Mouse (Mus musculus) limb, embryonic 10.5 days (tissue): ENCODE measurements around the gene E030018B13Rik. TPM values are rescaled to one million over a fixed set of nuclear protein-coding genes. Genes with fewer than 3 reads are reported as not detected.

Experiments
- DNase-seq: peaks from one replicate; pipeline ENCODE4 v3.0.0-alpha.2; 2017; ENCODE audit warnings: low spot score
- H3K27ac ChIP-seq: fragments of 300-500 bp; sonication (generic); 2 replicates; pipeline ENCODE4 v1.5.1; 2016; ENCODE audit warnings: mild to moderate bottlenecking
- H3K27me3 ChIP-seq: fragments of 300-500 bp; sonication (generic); 2 replicates; pipeline ENCODE4 v1.6.1; 2016; ENCODE audit warnings: low read depth, mild to moderate bottlenecking; ENCODE audit not compliant: poor library complexity, severe bottlenecking
- H3K36me3 ChIP-seq: fragments of 300-500 bp; sonication (generic); 2 replicates; pipeline ENCODE4 v1.6.1; 2016; ENCODE audit warnings: mild to moderate bottlenecking, moderate library complexity
- H3K4me1 ChIP-seq: fragments of 300-500 bp; sonication (generic); 2 replicates; pipeline ENCODE4 v1.6.1; 2016
- H3K4me3 ChIP-seq: fragments of 300-500 bp; sonication (generic); 2 replicates; pipeline ENCODE4 v1.5.1; 2016; ENCODE audit warnings: mild to moderate bottlenecking, moderate library complexity
- H3K9me3 ChIP-seq: fragments of 300-500 bp; sonication (generic); replicated peaks from 2 replicates; pipeline ENCODE4 v1.6.1; 2016; ENCODE audit warnings: mild to moderate bottlenecking
- WGBS: fragments of 180-500 bp; shearing (Covaris S2); methylation state at CpG from one replicate; pipeline ENCODE4 v1.1.7; 2016; 5-methylcytosine and 5-hydroxymethylcytosine counted together
- polyA plus RNA-seq: library from polyadenylated mRNA; unstranded; fragments of >200 nt; fragmentation: Nextera tagmentation; extraction: Ambion mirVana; gene quantifications from 2 replicates; pipeline ENCODE4 v1.2.1, GENCODE M21; 2016

Gene E030018B13Rik
- not detected in 2 replicates for polyA plus RNA-seq

DNA sequence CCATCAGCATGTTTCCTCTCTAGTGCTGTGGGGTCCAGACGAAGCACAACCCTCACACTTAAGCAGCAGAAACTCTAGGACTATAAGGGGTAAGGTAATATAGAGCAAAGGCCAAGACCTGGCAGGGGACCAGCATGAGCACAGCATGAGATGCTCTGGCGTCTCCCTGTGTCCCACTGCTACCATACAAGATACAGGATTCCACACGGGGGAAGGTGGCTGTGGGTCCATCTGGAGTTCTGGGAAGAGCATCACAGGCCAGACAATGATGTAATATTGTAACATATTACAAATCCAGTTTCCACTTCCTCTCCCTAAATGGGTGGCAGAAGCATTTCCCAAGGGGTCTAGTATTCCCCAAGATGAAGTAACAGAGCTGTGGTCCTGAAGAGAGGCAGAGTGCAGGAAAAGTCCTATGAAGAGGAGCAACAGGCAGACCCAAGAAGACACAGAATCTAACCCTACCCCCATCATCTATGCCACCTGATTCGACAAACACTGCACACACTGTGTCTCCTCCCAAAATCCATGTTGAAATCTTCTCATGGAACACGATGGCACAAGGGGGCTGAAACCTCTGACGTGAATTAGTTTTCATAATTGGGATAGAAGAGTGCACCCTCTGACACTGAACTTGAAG lies at the start of gene E030018B13Rik:
Gene E030018B13Rik, plus strand, starts transcription at position 590 of the 640 bp plus-strand sequence.
- Histone ChIP-seq H3K4me3 (no peak within 1 kb of the TSS), H3K9me3 (no peaks in the 10 kb centered on the region), H3K27me3 (no peaks in the 10 kb centered on the region), H3K4me1 (peaks cover 30% of the 10 kb centered on the region), H3K27ac (no peak within 1 kb of the TSS), H3K36me3 (no peaks in the 10 kb centered on the region)
- 87% methylated on average over 6 of the region's 6 CpGs for WGBS
- DNase-seq: no peak

DNA sequence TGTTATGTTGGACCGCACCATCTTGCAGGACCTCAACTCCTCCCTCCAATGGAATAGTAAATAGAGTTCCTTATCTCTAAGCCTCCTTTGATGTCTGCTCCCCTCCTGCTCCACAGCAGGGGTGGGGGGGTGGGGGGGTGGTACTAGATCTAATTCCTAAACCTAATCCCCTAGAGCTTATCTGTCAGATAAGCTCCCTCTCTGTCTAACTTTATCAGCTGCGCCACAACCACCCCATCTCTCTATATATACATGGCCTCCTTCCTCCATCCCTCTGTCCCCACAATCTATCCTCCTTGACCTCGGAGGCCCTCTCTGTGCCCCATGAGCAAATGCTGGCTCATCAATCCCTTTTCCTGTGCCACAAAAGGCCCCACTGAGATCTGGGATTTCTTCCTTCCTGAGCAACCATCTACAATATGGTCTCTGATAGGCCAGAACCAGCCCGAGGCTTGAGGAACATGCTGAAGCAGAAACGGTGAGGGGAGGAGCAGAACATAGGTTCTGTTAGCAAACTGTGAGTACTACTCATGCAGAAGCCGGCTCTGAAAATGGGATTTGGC lies 48.2 kb upstream of the E030018B13Rik start:
- no peak for DNase-seq
- H3K4me1 ChIP-seq: no peaks in the 10 kb centered on the region
- H3K36me3 ChIP-seq: no peaks in the 10 kb centered on the region
- no peaks in the 10 kb centered on the region for H3K9me3 ChIP-seq
- 69% methylated on average over 6 of the region's 6 CpGs for WGBS
- H3K4me3 ChIP-seq: no peak overlapping the region
- no peaks in the 10 kb centered on the region for H3K27me3 ChIP-seq
- H3K27ac ChIP-seq: no peak overlapping the region

DNA sequence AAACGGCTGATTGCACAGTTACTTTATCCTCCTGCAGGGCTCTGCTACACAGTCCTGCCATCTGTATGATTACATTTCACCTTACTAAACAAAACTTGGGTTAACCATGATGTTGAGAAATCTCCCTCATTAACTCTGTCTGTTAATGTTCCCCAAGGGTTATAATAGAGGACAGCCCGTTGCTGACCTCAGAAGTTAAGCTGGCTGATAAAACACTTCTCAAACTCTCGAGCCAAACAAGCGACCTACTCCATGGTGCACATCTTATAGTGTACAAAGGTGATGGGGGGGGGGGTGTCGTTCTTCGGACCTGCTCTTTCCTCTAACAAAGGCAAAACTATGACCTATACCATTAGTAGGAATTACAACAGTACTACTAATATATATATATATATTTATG lies 45.0 kb upstream of the E030018B13Rik start:
- no peaks in the 10 kb centered on the region for H3K36me3 ChIP-seq
- H3K4me1 ChIP-seq: 0 out of 2 replicates have a peak, but pooled peaks cover 6% of the 10 kb centered on the region
- H3K27me3 ChIP-seq: no peaks in the 10 kb centered on the region
- no peak overlapping the region for H3K4me3 ChIP-seq
- 86% methylated on average over 6 of the region's 6 CpGs for WGBS
- H3K27ac ChIP-seq: no peak overlapping the region
- DNase-seq: no peak
- H3K9me3 ChIP-seq: no peaks in the 10 kb centered on the region

DNA sequence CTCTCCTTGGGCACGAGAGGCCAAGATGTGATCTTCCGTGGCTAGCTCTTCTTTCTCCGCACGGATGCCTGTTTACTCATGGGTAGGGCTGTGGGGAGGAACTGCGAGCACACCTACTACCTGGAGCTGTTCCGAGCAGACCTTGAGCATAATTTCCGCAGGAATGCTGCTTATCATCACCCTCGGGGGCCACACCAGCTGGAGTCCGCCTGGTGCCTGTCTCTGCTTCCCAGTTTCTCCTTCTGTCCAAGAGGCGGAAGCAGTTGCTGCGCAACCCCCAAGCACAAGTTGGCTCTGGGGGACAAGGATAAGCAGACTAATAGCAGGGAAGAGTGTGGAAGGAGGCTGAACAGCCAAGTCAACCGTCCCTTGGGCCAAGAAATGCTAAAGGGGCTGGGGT lies 42.8 kb upstream of the E030018B13Rik start:
- Histone ChIP-seq H3K27ac (no peak overlapping the region), H3K27me3 (no peaks in the 10 kb centered on the region), H3K4me3 (no peak overlapping the region), H3K9me3 (no peaks in the 10 kb centered on the region), H3K4me1 (peaks cover 12% of the 10 kb centered on the region; the same call in 1 of the 2 replicates), H3K36me3 (no peaks in the 10 kb centered on the region)
- no peak for DNase-seq
- WGBS: 64% methylated on average over 12 of the region's 12 CpGs

DNA sequence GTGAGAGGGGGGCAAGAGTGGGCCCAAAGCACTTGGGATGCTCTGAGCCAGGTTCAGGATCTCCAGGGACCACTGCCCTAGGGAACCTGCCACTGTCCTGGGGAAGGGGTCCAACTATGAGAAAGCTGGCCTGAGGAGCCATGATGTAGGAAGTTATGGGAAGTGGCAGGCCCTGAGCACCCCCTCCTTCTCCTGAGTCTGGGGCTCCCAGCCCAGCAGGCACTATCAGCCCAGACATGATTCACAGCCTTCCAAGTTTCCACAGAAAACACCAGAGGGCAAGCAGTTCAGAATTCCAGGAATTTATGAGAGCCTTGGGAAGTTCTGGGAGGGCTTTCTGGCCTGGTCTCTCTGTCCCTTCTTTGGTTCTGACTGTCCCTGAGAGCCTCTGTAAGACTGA lies 41.0 kb upstream of the E030018B13Rik start:
- DNase-seq: no peak

DNA sequence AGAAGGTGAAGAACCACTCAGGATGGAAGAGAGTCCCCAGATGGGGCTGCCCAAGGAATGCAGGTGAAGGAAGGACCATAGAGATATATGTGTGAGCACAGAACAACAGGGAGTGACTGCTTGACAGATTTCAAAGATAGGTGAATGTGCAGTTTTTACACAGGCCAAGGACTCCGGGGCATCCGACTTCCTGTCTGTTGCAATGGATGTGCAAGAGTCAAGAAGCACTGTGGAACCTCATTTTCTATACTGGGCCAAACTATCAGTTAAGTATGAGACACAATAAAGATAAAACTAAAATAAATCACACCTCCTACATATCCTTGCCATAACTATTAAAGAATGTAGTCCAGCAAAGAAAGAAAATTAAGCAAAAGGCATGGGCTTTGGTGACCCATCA lies 40.0 kb upstream of the E030018B13Rik start:
- no peak for DNase-seq
- H3K27ac ChIP-seq: no peak overlapping the region
- H3K9me3 ChIP-seq: no peaks in the 10 kb centered on the region
- H3K27me3 ChIP-seq: no peaks in the 10 kb centered on the region
- H3K4me3 ChIP-seq: no peak overlapping the region
- peaks cover 12% of the 10 kb centered on the region; the same call in 1 of the 2 replicates for H3K4me1 ChIP-seq
- 95% methylated on average over 2 of the region's 2 CpGs for WGBS
- no peaks in the 10 kb centered on the region for H3K36me3 ChIP-seq

More for the DNA sequence above, 41.0 kb upstream of the E030018B13Rik start:
- Histone ChIP-seq H3K4me3 (no peak overlapping the region), H3K36me3 (no peaks in the 10 kb centered on the region), H3K9me3 (no peaks in the 10 kb centered on the region), H3K27me3 (no peaks in the 10 kb centered on the region), H3K4me1 (peaks cover 12% of the 10 kb centered on the region; the same call in 1 of the 2 replicates), H3K27ac (no peak overlapping the region)

DNA sequence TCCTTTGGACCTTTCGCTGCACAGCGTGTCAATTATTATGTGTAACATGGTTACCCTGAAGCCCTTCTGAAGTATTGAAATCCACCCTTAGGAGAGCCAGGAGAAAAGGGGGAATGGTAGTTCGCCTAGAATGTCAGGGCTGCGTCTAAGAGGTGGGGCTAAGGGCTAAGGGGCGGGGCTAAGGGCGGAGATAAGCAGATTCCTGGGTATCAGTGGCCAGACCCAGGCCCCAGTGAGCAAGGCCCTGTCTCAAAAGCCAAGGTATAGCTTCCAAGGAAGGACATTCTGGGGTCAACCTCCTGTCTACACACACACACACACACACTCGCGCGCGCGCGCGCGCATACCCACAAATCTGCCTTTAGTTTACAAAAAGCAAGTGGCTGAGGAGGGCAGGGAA lies 39.0 kb upstream of the E030018B13Rik start:
- no peaks in the 10 kb centered on the region for H3K9me3 ChIP-seq
- H3K36me3 ChIP-seq: no peaks in the 10 kb centered on the region
- no peak overlapping the region for H3K27ac ChIP-seq
- DNase-seq: no peak
- H3K27me3 ChIP-seq: no peaks in the 10 kb centered on the region
- peaks cover 12% of the 10 kb centered on the region; the same call in 1 of the 2 replicates for H3K4me1 ChIP-seq
- 29% methylated on average over 14 of the region's 14 CpGs for WGBS
- H3K4me3 ChIP-seq: 0 out of 2 replicates have a peak overlapping the region, but pooled peaks have one; percentile 17

DNA sequence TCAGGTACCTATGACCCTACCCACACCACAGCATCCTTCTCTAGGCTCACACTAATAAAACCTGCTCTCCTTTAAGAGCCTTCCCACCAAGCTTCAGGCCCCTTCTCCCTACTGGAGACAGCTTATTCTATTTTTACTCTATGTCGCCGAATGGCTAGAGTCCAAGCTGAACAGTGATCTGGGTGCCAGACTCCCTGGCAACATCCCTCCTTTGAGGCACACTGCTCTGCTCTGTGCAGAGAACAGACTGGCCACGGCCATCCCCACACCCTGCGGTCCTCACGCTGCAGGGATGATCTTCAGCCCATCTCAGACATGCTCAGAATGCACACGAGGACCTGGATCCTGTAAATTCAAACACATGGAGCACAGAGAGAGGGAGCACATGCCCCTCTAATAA lies 37.1 kb upstream of the E030018B13Rik start:
- 88% methylated on average over 6 of the region's 6 CpGs for WGBS
- Histone ChIP-seq H3K4me3 (no peak overlapping the region), H3K4me1 (peaks cover 12% of the 10 kb centered on the region; the same call in 1 of the 2 replicates), H3K27ac (no peak overlapping the region), H3K9me3 (no peaks in the 10 kb centered on the region), H3K27me3 (no peaks in the 10 kb centered on the region), H3K36me3 (no peaks in the 10 kb centered on the region)
- DNase-seq: no peak

DNA sequence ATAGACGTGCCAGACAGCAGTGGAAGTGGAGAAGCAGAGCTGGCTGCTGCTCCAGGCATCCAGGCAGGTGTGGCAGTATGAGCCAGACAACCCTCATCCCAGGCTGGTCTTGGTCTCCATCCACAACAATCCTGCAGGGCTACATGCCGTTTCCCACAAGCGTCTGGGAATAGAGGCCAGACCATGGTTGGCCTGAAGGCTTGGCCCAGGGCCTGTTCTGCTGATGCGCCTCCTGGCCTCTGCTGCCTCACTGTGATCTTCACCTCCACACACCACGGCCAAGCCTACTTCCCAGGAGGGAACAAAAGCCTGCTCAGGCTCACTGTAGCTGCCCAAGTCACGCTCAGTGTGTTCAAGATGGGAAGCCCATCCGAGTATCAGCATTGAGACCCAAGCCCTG lies 33.9 kb upstream of the E030018B13Rik start:
- no peak overlapping the region for H3K4me3 ChIP-seq
- 87% methylated on average over 7 of the region's 7 CpGs for WGBS
- no peaks in the 10 kb centered on the region for H3K27me3 ChIP-seq
- H3K9me3 ChIP-seq: no peaks in the 10 kb centered on the region
- DNase-seq: no peak
- no peak overlapping the region for H3K27ac ChIP-seq
- H3K36me3 ChIP-seq: no peaks in the 10 kb centered on the region
- H3K4me1 ChIP-seq: peaks cover 2% of the 10 kb centered on the region; the same call in 1 of the 2 replicates

DNA sequence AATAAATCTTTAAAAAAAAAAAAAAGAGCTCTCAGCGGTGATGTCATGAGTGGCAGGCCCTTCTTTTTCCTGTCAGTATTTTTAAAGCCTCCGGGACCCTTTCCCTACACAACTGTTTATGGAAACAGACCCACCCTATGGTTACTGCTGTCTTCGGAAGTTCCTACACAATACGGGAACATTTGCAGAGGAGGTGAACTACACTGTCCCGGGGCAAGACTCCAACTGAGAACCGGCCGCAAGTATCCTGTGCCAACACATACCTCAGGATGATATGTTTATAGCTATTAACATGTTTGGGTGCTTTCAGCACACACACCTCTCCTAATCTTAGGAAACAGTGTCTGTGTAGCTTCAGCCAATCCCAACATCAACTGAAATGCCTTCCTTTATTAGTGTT lies 31.6 kb upstream of the E030018B13Rik start:
- Histone ChIP-seq H3K36me3 (peaks cover 7% of the 10 kb centered on the region), H3K27me3 (no peaks in the 10 kb centered on the region), H3K4me1 (no peaks in the 10 kb centered on the region), H3K9me3 (no peaks in the 10 kb centered on the region), H3K27ac (no peak overlapping the region), H3K4me3 (no peak overlapping the region)
- 91% methylated on average over 7 of the region's 7 CpGs for WGBS
- DNase-seq: no peak

DNA sequence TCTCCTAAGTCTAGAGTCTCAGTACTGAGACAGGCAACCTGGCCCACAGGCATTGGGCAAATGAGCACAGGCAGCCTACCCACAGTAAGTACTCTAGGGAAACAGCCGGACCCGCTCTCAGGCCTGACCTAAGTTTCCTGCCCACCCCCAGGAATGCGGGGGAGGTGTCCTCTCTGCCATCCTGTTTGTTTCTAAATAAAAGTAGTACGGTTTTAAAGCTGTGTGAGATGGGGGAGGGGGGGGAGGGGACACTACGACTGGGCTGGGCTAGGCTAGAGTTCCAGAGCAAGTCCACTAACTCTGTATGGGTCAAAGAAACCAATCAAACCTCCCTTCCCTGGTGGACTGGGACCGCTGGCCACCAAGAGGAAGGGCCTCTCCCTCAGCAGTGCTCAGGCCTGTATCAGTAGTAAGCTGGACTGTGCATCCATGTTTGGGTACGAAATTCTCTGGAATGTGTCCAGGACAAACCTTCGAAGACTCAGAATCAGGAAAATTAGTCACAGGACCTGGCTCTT lies 29.6 kb upstream of the E030018B13Rik start:
- H3K27ac ChIP-seq: no peak overlapping the region
- no peak overlapping the region for H3K4me3 ChIP-seq
- peaks cover 22% of the 10 kb centered on the region for H3K36me3 ChIP-seq
- WGBS: 64% methylated on average over 8 of the region's 8 CpGs
- no peak for DNase-seq
- H3K27me3 ChIP-seq: no peaks in the 10 kb centered on the region
- H3K4me1 ChIP-seq: no peaks in the 10 kb centered on the region
- H3K9me3 ChIP-seq: no peaks in the 10 kb centered on the region

DNA sequence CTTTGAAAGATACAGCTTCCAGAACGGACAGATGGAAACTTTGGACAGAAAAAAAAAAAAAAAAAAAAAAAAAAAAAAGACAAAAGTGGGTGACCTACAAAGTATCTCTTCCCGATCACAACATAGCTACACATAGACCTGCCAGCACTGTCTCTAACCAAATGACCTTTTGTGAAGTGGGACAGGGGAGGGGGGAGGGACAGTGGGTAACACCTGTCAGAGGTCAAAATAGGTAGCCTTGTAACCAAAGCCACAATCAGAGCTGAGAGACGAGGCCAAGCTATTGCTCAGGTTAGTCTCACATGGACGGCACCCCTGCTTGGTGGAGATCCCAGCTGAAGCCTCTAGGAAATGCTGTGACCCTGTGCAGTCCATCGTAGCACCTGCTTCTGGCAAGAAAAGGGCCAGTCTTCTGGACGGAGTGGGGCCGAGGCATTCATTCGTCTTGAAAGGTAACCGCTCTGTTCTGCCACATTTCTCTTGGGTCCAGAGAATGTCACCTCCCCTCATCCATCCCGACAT lies 29.0 kb upstream of the E030018B13Rik start:
- H3K27me3 ChIP-seq: no peaks in the 10 kb centered on the region
- DNase-seq: no peak
- 85% methylated on average over 10 of the region's 10 CpGs for WGBS

DNA sequence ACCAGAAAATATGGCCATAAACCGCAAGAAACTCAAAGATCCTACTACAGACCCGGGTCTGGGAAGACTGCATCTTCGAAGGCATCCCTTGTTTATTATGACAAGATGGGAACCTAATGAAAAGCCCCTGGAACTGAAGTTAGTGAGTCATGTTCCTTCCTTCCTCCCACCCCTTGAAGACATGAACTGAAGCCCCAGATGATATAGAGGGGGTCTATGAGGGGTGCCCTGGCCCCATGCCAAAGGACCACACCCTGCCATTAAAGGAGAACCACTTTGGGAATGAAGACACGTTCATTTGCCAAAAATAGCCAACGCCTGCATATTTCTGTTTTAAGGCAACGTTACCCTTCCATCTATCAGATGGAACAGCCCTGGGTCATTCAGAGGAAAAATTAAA lies 28.0 kb upstream of the E030018B13Rik start:
- Histone ChIP-seq H3K4me1 (no peaks in the 10 kb centered on the region; the same call in 1 of the 2 replicates), H3K27me3 (no peaks in the 10 kb centered on the region), H3K4me3 (no peak overlapping the region), H3K36me3 (peaks cover 22% of the 10 kb centered on the region), H3K9me3 (no peaks in the 10 kb centered on the region), H3K27ac (no peak overlapping the region)
- DNase-seq: no peak
- 89% methylated on average over 6 of the region's 6 CpGs for WGBS

More for the DNA sequence above, 29.0 kb upstream of the E030018B13Rik start:
- H3K36me3 ChIP-seq: peaks cover 22% of the 10 kb centered on the region
- H3K9me3 ChIP-seq: no peaks in the 10 kb centered on the region
- no peak overlapping the region for H3K27ac ChIP-seq
- H3K4me1 ChIP-seq: no peaks in the 10 kb centered on the region
- H3K4me3 ChIP-seq: no peak overlapping the region
